Mouse (Mus musculus) testis, adult 2 months (tissue): Measurements from ENCODE around the gene Fchsd2. TPM values are rescaled to one million over a fixed set of nuclear protein-coding genes. Genes with fewer than 3 reads are reported as not detected.

Source experiments
- H3K27ac ChIP-seq: fragments of 200-500 bp; 2 replicates; pipeline ENCODE4 v1.5.1; 2012; ENCODE audit warnings: low read depth, low read length; ENCODE audit not compliant: control insufficient read depth, insufficient read depth
- H3K27me3 ChIP-seq: fragments of 200-500 bp; 2 replicates; pipeline ENCODE4 v1.6.1; 2012; ENCODE audit warnings: mild to moderate bottlenecking, low read length, moderate library complexity; ENCODE audit not compliant: control insufficient read depth, insufficient read depth
- H3K36me3 ChIP-seq: fragments of 200-500 bp; 2 replicates; pipeline ENCODE4 v1.6.1; 2012; ENCODE audit warnings: mild to moderate bottlenecking, low read length; ENCODE audit not compliant: control insufficient read depth, insufficient read depth
- H3K4me1 ChIP-seq: fragments of 200-500 bp; 2 replicates; pipeline ENCODE4 v1.6.1; 2012; ENCODE audit warnings: low read length; ENCODE audit not compliant: control insufficient read depth, insufficient read depth
- H3K4me3 ChIP-seq: fragments of 200-500 bp; 2 replicates; pipeline ENCODE4 v1.5.1; 2012; ENCODE audit warnings: low read depth, mild to moderate bottlenecking, low read length, moderate library complexity, mixed read lengths; ENCODE audit not compliant: control insufficient read depth
- CTCF ChIP-seq: fragments of 200-500 bp; IDR thresholded peaks from 2 replicates; pipeline ENCODE4 v1.5.1; 2012; ENCODE audit warnings: low read depth, mild to moderate bottlenecking, inconsistent platforms, low read length, moderate library complexity; ENCODE audit not compliant: control insufficient read depth, insufficient read depth, insufficient replicate concordance
- POLR2A ChIP-seq: fragments of 200-500 bp; IDR thresholded peaks from 2 replicates; pipeline ENCODE4 v1.6.1; 2012; ENCODE audit warnings: low read depth, mild to moderate bottlenecking, inconsistent platforms, low read length, moderate library complexity; ENCODE audit not compliant: control insufficient read depth
- polyA plus RNA-seq: library from polyadenylated mRNA; depleted of rRNA; stranded (reverse); fragments of >200 nt; gene quantifications from 2 replicates; pipeline ENCODE4 v1.2.3, GENCODE M21; 2012

Gene Fchsd2
- polyA plus RNA-seq, 1 experiment: 5.8 TPM

- TF ChIP-seq CTCF (no peak), POLR2A (no peak)
- no peak overlapping the region for H3K4me3 ChIP-seq
- H3K27ac ChIP-seq: no peak overlapping the region
- no peaks in the 10 kb centered on the region for H3K27me3 ChIP-seq
- no peaks in the 10 kb centered on the region for H3K36me3 ChIP-seq
- H3K4me1 ChIP-seq: no peaks in the 10 kb centered on the region; the same call in none of the 2 replicates
Observed at GRCm38 (mm10) chr7:101170482-101170881, 77.8 kb downstream of the Fchsd2 start.

- Histone ChIP-seq H3K36me3 (no peaks in the 10 kb centered on the region), H3K4me1 (no peaks in the 10 kb centered on the region; the same call in none of the 2 replicates), H3K27ac (no peak overlapping the region), H3K4me3 (no peak overlapping the region), H3K27me3 (no peaks in the 10 kb centered on the region)
- TF ChIP-seq POLR2A (no peak), CTCF (no peak)
Observed at GRCm38 (mm10) chr7:101171002-101171401, 78.3 kb downstream of the Fchsd2 start.

- no peaks in the 10 kb centered on the region for H3K27me3 ChIP-seq
- H3K4me3 ChIP-seq: no peak overlapping the region
- TF ChIP-seq POLR2A (no peak), CTCF (no peak)
- H3K4me1 ChIP-seq: no peaks in the 10 kb centered on the region
- H3K36me3 ChIP-seq: no peaks in the 10 kb centered on the region
- H3K27ac ChIP-seq: no peak overlapping the region
Observed at GRCm38 (mm10) chr7:101173331-101173730, 80.7 kb downstream of the Fchsd2 start.

GRCm38 (mm10) chr7:101178751-101179150 is 86.1 kb downstream of the Fchsd2 start:
- Histone ChIP-seq H3K4me3 (no peak overlapping the region), H3K36me3 (no peaks in the 10 kb centered on the region), H3K27ac (no peak overlapping the region), H3K4me1 (no peaks in the 10 kb centered on the region), H3K27me3 (no peaks in the 10 kb centered on the region)
- no peak for TF ChIP-seq POLR2A
- no peak for TF ChIP-seq CTCF

GRCm38 (mm10) chr7:101191326-101191969 is 98.8 kb downstream of the Fchsd2 start:
- Histone ChIP-seq H3K4me3 (no peak overlapping the region), H3K4me1 (no peaks in the 10 kb centered on the region), H3K27me3 (no peaks in the 10 kb centered on the region), H3K36me3 (no peaks in the 10 kb centered on the region), H3K27ac (no peak overlapping the region)
- TF ChIP-seq CTCF (no peak), POLR2A (no peak)

- TF ChIP-seq POLR2A (no peak), CTCF (no peak)
- Histone ChIP-seq H3K27me3 (no peaks in the 10 kb centered on the region), H3K36me3 (no peaks in the 10 kb centered on the region), H3K4me3 (no peak overlapping the region), H3K4me1 (no peaks in the 10 kb centered on the region), H3K27ac (no peak overlapping the region)
Observed at GRCm38 (mm10) chr7:101210826-101211225, 118.2 kb downstream of the Fchsd2 start.

- no peaks in the 10 kb centered on the region for H3K4me1 ChIP-seq
- H3K4me3 ChIP-seq: no peak overlapping the region
- no peaks in the 10 kb centered on the region for H3K36me3 ChIP-seq
- TF ChIP-seq CTCF (no peak), POLR2A (no peak)
- H3K27me3 ChIP-seq: no peaks in the 10 kb centered on the region
- no peak overlapping the region for H3K27ac ChIP-seq
Observed at GRCm38 (mm10) chr7:101213515-101214263, 121.0 kb downstream of the Fchsd2 start.

- TF ChIP-seq CTCF (no peak), POLR2A (no peak)
- no peaks in the 10 kb centered on the region for H3K27me3 ChIP-seq
Observed at GRCm38 (mm10) chr7:101216724-101217123, 124.1 kb downstream of the Fchsd2 start.

More at GRCm38 (mm10) chr7:101216724-101217123, 124.1 kb downstream of the Fchsd2 start:
- no peaks in the 10 kb centered on the region for H3K36me3 ChIP-seq
- no peak overlapping the region for H3K27ac ChIP-seq
- no peaks in the 10 kb centered on the region for H3K4me1 ChIP-seq
- H3K4me3 ChIP-seq: no peak overlapping the region
